Mouse (Mus musculus) kidney, adult 11 months (tissue): ENCODE measurements at regions not wholly inside any gene's neighbourhood (a gene's known extent, or its start where the extent isn't known, plus 50 kb on each side); places are given as distances from the start of the nearest gene placed in this dataset.

Source experiments
- DNase-seq: peaks from one replicate; pipeline ENCODE4 v3.0.0; 2022

GRCm38 (mm10) chr3:52498506-52499228, 230.5 kb downstream of the Foxo1 start:
- DNase-seq = no peak

- DNase-seq = no peak
Observed at GRCm38 (mm10) chr3:52496965-52497364, 228.8 kb downstream of the Foxo1 start.

GRCm38 (mm10) chr3:52495401-52495800, 227.3 kb downstream of the Foxo1 start:
- peak; percentile 66 for DNase-seq

- no peak for DNase-seq
Observed at GRCm38 (mm10) chr3:52494924-52495323, 226.8 kb downstream of the Foxo1 start.

GRCm38 (mm10) chr3:52479186-52479585, 211.1 kb downstream of the Foxo1 start:
- DNase-seq = no peak

GRCm38 (mm10) chr3:52469900-52470299, 201.8 kb downstream of the Foxo1 start:
- DNase-seq = no peak

GRCm38 (mm10) chr3:52469397-52469796, 201.3 kb downstream of the Foxo1 start:
- DNase-seq = no peak

- no peak for DNase-seq
Observed at GRCm38 (mm10) chr3:52468326-52468725, 200.2 kb downstream of the Foxo1 start.

- no peak for DNase-seq
Observed at GRCm38 (mm10) chr3:52467876-52468275, 199.7 kb downstream of the Foxo1 start.

- no peak for DNase-seq
Observed at GRCm38 (mm10) chr3:52466984-52467565, 198.9 kb downstream of the Foxo1 start.

- DNase-seq = no peak
Observed at GRCm38 (mm10) chr3:52466571-52466970, 198.4 kb downstream of the Foxo1 start.

GRCm38 (mm10) chr3:52463911-52464310, 195.8 kb downstream of the Foxo1 start:
- peak; percentile 60 for DNase-seq

- DNase-seq = no peak
Observed at GRCm38 (mm10) chr3:52454955-52455354, 186.8 kb downstream of the Foxo1 start.

- peak; percentile 10 for DNase-seq
Observed at GRCm38 (mm10) chr3:52453041-52453440, 184.9 kb downstream of the Foxo1 start.

- peak; percentile 77 for DNase-seq
Observed at GRCm38 (mm10) chr3:52452345-52452744, 184.2 kb downstream of the Foxo1 start.

- no peak for DNase-seq
Observed at GRCm38 (mm10) chr3:52446991-52447390, 178.9 kb downstream of the Foxo1 start.

- no peak for DNase-seq
Observed at GRCm38 (mm10) chr3:52446500-52446899, 178.4 kb downstream of the Foxo1 start.

GRCm38 (mm10) chr3:52444420-52445119, 176.4 kb downstream of the Foxo1 start:
- no peak for DNase-seq

- peak; percentile 25 for DNase-seq
Observed at GRCm38 (mm10) chr3:52443856-52444255, 175.7 kb downstream of the Foxo1 start.

GRCm38 (mm10) chr3:52429014-52429589, 161.0 kb downstream of the Foxo1 start:
- no peak for DNase-seq

- DNase-seq = no peak
Observed at GRCm38 (mm10) chr3:52422826-52423225, 154.7 kb downstream of the Foxo1 start.

GRCm38 (mm10) chr3:52416261-52416660, 148.1 kb downstream of the Foxo1 start:
- DNase-seq = no peak

GRCm38 (mm10) chr3:52415361-52415760, 147.2 kb downstream of the Foxo1 start:
- DNase-seq = peak; percentile 51

- no peak for DNase-seq
Observed at GRCm38 (mm10) chr3:52414017-52414416, 145.9 kb downstream of the Foxo1 start.
